In genomic region chr3:89578803-89579202, GRCm38 (mm10) we compare ENCODE assay signal across 13 mouse cellular contexts. TPM values are rescaled to one million over a fixed set of nuclear protein-coding genes. Genes with fewer than 3 reads are reported as not detected.
DNase-seq lines count a peak whose midpoint lies in the region; ATAC-seq lines count a peak whose summit lies in the region.
"Had no signal": no experiment of that assay in that cellular context is flagged by ENCODE, and none has a peak within 500 bp of the region (broad histone marks: within the 10 kb centered on the region; RNA-seq: fewer than 3 reads in every experiment).

No protein-coding gene starts in this region.

- no peak overlapping the region for H3K4me3 ChIP-seq in hindbrain, embryonic 10.5 days
- no peak overlapping the region for H3K4me3 ChIP-seq in hindbrain, embryonic 13.5 days
- H3K4me3 ChIP-seq in forebrain, embryonic 13.5 days, result no peak overlapping the region
- H3K4me3 ChIP-seq: hindbrain, embryonic 15.5 days; left cerebral cortex, adult 2 months; neural tube, embryonic 12.5 days had no signal

- H3K27me3 ChIP-seq in hindbrain, embryonic 10.5 days (ENCODE audit: insufficient read depth, poor library complexity, severe bottlenecking), result no peaks in the 10 kb centered on the region
- no peaks in the 10 kb centered on the region for H3K27me3 ChIP-seq in hindbrain, embryonic 13.5 days
- H3K27me3 ChIP-seq in forebrain, embryonic 13.5 days, result no peaks in the 10 kb centered on the region
- H3K27me3 ChIP-seq: hindbrain, embryonic 15.5 days; neural tube, embryonic 12.5 days had no signal

- peaks cover 20% of the 10 kb centered on the region for H3K4me1 ChIP-seq in hindbrain, embryonic 10.5 days (replicated peaks)
- H3K4me1 ChIP-seq in hindbrain, embryonic 13.5 days (replicated peaks), result peaks cover 14% of the 10 kb centered on the region
- H3K4me1 ChIP-seq in forebrain, embryonic 13.5 days, result peaks cover 5% of the 10 kb centered on the region; the same call in 1 of the 2 replicates
- H3K4me1 ChIP-seq: neural tube, embryonic 12.5 days had no signal

- DNase-seq in hindbrain, embryonic 10.5 days (ENCODE audit: low spot score), result peak; percentile 31
- peak; percentile 47 for DNase-seq in adrenal gland, adult 8-10 months
- DNase-seq in lung, postnatal 4 days, result peak; percentile 58 to 77
- no peak for DNase-seq in right cerebral cortex, postnatal 14 days
- no peak for DNase-seq in testis, postnatal 14 days (ENCODE audit: low spot score)

- 0 out of 2 replicates have a peak, but pooled peaks cover 4% of the 10 kb centered on the region for H3K9me3 ChIP-seq in hindbrain, embryonic 10.5 days
- H3K9me3 ChIP-seq in hindbrain, embryonic 13.5 days, result no peaks in the 10 kb centered on the region
- H3K9me3 ChIP-seq in forebrain, embryonic 13.5 days (replicated peaks), result no peaks in the 10 kb centered on the region
- H3K9me3 ChIP-seq: G1E; hindbrain, embryonic 15.5 days had no signal

- no peak for ATAC-seq in hindbrain, embryonic 13.5 days (ENCODE audit: low FRiP score)
- peak; percentile 80 for ATAC-seq in granulocyte monocyte progenitor cell, adult 5-6 weeks (replicated peaks; ENCODE audit: poor library complexity, severe bottlenecking)
- ATAC-seq in forebrain, embryonic 13.5 days, result no peak
- ATAC-seq: forebrain, embryonic 14.5 days had no signal

- H3K27ac ChIP-seq in hindbrain, embryonic 10.5 days, result peak overlapping the region; percentile 6; the same call in 1 of the 2 replicates
- H3K27ac ChIP-seq in hindbrain, embryonic 13.5 days, result no peak overlapping the region
- no peak overlapping the region for H3K27ac ChIP-seq in forebrain, embryonic 13.5 days
- H3K27ac ChIP-seq: hindbrain, embryonic 15.5 days; left cerebral cortex, adult 2 months; neural tube, embryonic 12.5 days had no signal

- H3K4me2 ChIP-seq in hindbrain, embryonic 13.5 days, result no peak overlapping the region
- no peak overlapping the region for H3K4me2 ChIP-seq in forebrain, embryonic 13.5 days
- H3K4me2 ChIP-seq: hindbrain, embryonic 15.5 days; neural tube, embryonic 12.5 days had no signal

- H3K36me3 ChIP-seq in hindbrain, embryonic 10.5 days, result no peaks in the 10 kb centered on the region
- H3K36me3 ChIP-seq in hindbrain, embryonic 13.5 days, result no peaks in the 10 kb centered on the region
- H3K36me3 ChIP-seq in forebrain, embryonic 13.5 days (ENCODE audit: poor library complexity, severe bottlenecking), result no peaks in the 10 kb centered on the region
- H3K36me3 ChIP-seq: G1E; hindbrain, embryonic 15.5 days; neural tube, embryonic 12.5 days had no signal

- H3K9ac ChIP-seq in hindbrain, embryonic 13.5 days, result no peak overlapping the region
- H3K9ac ChIP-seq in forebrain, embryonic 13.5 days, result no peak overlapping the region
- H3K9ac ChIP-seq: hindbrain, embryonic 15.5 days; neural tube, embryonic 12.5 days had no signal

- 66% methylated on average over 10 of the region's 10 CpGs for WGBS in hindbrain, embryonic 10.5 days
- 77% methylated on average over 10 of the region's 10 CpGs for WGBS in hindbrain, embryonic 13.5 days
- 60% methylated on average over 10 of the region's 10 CpGs for WGBS in forebrain, embryonic 13.5 days

RNA-seq across cellular contexts. Expression of gene Kcnn3, which starts 58.8 kb away (rescaled TPM):
- polyA plus RNA-seq in hindbrain, embryonic 10.5 days (2016; fragmentation: Nextera tagmentation; extraction: Ambion mirVana), result 1.2 TPM in 2 replicates
- polyA plus RNA-seq in hindbrain, embryonic 13.5 days (2015; fragmentation: Nextera tagmentation; extraction: Ambion mirVana), result 5.1 and 6.6 TPM in 2 replicates
- total RNA-seq in adrenal gland, adult 8-10 months (2022), result 1 to 10 TPM; 3.8 to 6.6 (median 5.2) TPM
- total RNA-seq in granulocyte monocyte progenitor cell, adult 5-6 weeks (2014; fragmentation: Nextera tagmentation), result not detected in 2 replicates
- not detected in 2 replicates for total RNA-seq in granulocyte monocyte progenitor cell, adult 5-6 weeks (2017)
- polyA plus RNA-seq in forebrain, embryonic 13.5 days (2015; fragmentation: Nextera tagmentation; extraction: Ambion mirVana), result 3.5 and 4.3 TPM in 2 replicates
- polyA plus RNA-seq: G1E had no signal

Comparison
In these comparisons a context has a peak if more than half of its experiments do, and no peak if none do; other contexts are left out.
1. DNase-seq: peak in hindbrain, embryonic 10.5 days (single experiment), adrenal gland, adult 8-10 months (single experiment) and lung, postnatal 4 days (2 of 2); none in right cerebral cortex, postnatal 14 days (single experiment) and testis, postnatal 14 days (single experiment).